Mouse (Mus musculus) T-cell, adult 66 days (primary cell): Measurements from ENCODE around the gene Calcoco1. TPM values are rescaled to one million over a fixed set of nuclear protein-coding genes. Genes with fewer than 3 reads are reported as not detected.

Source experiments
- total RNA-seq, 2 experiments: library from RNA; stranded (reverse); gene quantifications; 3 replicates in 1 of 2; 4 replicates in 1 of 2; pipeline ENCODE4 v1.2.4; 2023

Calcoco1 gene
- 10 to 100 TPM; 46.0 to 49.3 TPM for total RNA-seq

GRCm38 (mm10) chr15:102721980-102722475 lies at the start of gene Calcoco1:
Calcoco1 (minus strand) TSS chr15:102722178.

DNA sequence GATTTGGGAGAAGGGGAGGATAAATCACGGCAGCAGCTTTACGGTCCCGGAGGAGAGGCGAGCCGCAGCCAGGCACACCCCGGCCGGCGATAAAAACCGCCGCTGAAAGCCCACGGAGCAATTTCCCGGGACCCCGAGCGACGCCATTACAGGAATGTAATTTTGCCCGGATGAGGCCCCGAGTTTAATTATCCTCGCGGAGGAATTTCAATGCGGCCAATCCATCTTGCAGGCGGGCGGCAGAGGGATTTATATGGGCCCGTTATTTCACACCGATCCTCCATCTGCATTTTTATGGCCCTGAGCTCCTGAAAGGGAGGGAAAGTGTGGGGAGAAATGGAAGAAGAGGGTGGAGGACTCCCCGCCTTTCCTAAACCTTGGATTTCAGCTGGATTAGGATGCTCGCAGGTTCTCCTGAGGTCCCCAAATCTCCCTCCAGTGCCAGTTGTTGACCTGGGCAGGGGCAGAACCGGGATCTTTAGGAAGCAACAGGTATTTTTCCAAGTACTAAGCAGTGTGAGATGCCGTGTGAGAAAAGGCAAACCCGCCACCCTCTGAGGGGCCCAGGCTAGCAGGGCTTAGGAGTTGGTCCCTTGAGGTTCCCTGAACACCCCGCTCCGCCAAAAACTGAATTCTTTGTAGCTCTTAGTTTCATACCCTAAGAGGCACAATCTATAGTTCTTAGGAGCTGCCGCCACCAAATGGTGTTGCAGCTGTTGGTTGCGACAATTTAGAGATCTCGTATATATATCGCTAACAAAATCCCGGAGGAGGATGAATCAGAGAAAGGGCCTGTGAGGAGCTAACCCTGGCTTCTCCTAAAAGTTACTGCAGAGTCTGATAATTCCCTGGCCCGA lies 49.5 kb downstream of the Calcoco1 start, which contains the start of gene Atp5g2:
TSS of gene Atp5g2 (minus strand) at position 138 of the 857 bp plus-strand sequence.

Other genes with a start within 250 kb of the Calcoco1 start
- gene Gm10337, start 218.5 kb downstream of the Calcoco1 start, total RNA-seq: 10 to 100 TPM; 16.4 to 31.6 TPM
- gene Map3k12, start 205.1 kb downstream of the Calcoco1 start, total RNA-seq: 1 to 10 TPM; 4.7 to 4.8 TPM
- 10 to 100 TPM; 58.8 to 62.3 TPM for gene Tarbp2, start 204.0 kb downstream of the Calcoco1 start, total RNA-seq
- gene Npff, start 197.2 kb downstream of the Calcoco1 start, total RNA-seq: 10 to 100 TPM; 17.6 to 18.6 TPM
- gene Gm28047, start 97.1 kb downstream of the Calcoco1 start, total RNA-seq: 1 to 10 TPM in 1 of 2 experiments, not detected in 1; 4.3 TPM
- 100 to 1,000 TPM; 116 to 133 TPM for gene Atf7, start 96.7 kb downstream of the Calcoco1 start, total RNA-seq
- gene Atp5g2, start 49.8 kb downstream of the Calcoco1 start, total RNA-seq: 1 to 10 TPM; 2.5 to 5.1 TPM
- not detected for gene Hoxc13, start 198.9 kb upstream of the Calcoco1 start, total RNA-seq
- gene Hoxc12, start 214.6 kb upstream of the Calcoco1 start, total RNA-seq: not detected
- gene Hoxc11, start 232.2 kb upstream of the Calcoco1 start, total RNA-seq: not detected
- not detected for gene Hoxc10, start 244.6 kb upstream of the Calcoco1 start, total RNA-seq
- gene Hoxc5, start 245.3 kb upstream of the Calcoco1 start, total RNA-seq: not detected